Mouse (Mus musculus) liver, embryonic 16.5 days (tissue): Measurements from ENCODE around the gene Zfp37. TPM values are rescaled to one million over a fixed set of nuclear protein-coding genes. Genes with fewer than 3 reads are reported as not detected.
"Not testable (repeated sequence)": the region's sequence is repeated elsewhere in the genome, so short reads cannot be mapped to it uniquely, and the experiment has no call there.

Experiments
- ATAC-seq: fragments of 200-750 bp; cut with Nextera tagmentation; 2 replicates; pipeline ENCODE4 v1.8.0; 2017; ENCODE audit warnings: low read depth, mild to moderate bottlenecking, moderate number of reproducible peaks, moderate library complexity
- H3K27ac ChIP-seq: fragments of 300-500 bp; sonication (generic); 2 replicates; pipeline ENCODE4 v1.5.1; 2014; ENCODE audit warnings: mild to moderate bottlenecking, low read length
- H3K27me3 ChIP-seq: fragments of 300-500 bp; sonication (generic); 2 replicates; pipeline ENCODE4 v1.6.1; 2014; ENCODE audit warnings: low read depth, low read length, mixed read lengths; ENCODE audit not compliant: control insufficient read depth, insufficient read depth
- H3K36me3 ChIP-seq: fragments of 300-500 bp; sonication (generic); 2 replicates; pipeline ENCODE4 v1.6.1; 2014; ENCODE audit warnings: mild to moderate bottlenecking; ENCODE audit not compliant: control insufficient read depth, insufficient read depth
- H3K4me1 ChIP-seq: fragments of 300-500 bp; sonication (generic); 2 replicates; pipeline ENCODE4 v1.6.1; 2014; ENCODE audit warnings: low read depth, low read length, mixed read lengths; ENCODE audit not compliant: control insufficient read depth
- H3K4me2 ChIP-seq: fragments of 300-500 bp; sonication (generic); 2 replicates; pipeline ENCODE4 v1.6.1; 2014; ENCODE audit warnings: low read depth, low read length, mixed read lengths
- H3K4me3 ChIP-seq: fragments of 300-500 bp; sonication (generic); 2 replicates; pipeline ENCODE4 v1.5.1; 2014; ENCODE audit warnings: low read depth, mild to moderate bottlenecking, low read length
- H3K9ac ChIP-seq: fragments of 300-500 bp; sonication (generic); 2 replicates; pipeline ENCODE4 v1.6.1; 2014; ENCODE audit warnings: low read depth, low read length
- H3K9me3 ChIP-seq: fragments of 300-500 bp; sonication (generic); replicated peaks from 2 replicates; pipeline ENCODE4 v1.6.1; 2016; ENCODE audit warnings: low read length; ENCODE audit not compliant: control insufficient read depth
- WGBS: fragments of 180-500 bp; shearing (Covaris S2); extraction: QIAGEN DNeasy Blood & Tissue Kit; methylation state at CpG from one replicate; pipeline ENCODE4 v1.1.7; 2014; ENCODE audit not compliant: insufficient replicate concordance; 5-methylcytosine and 5-hydroxymethylcytosine counted together
- polyA plus RNA-seq: library from polyadenylated mRNA; unstranded; fragments of >200 nt; fragmentation: Nextera tagmentation; extraction: Ambion mirVana; gene quantifications from 2 replicates; pipeline ENCODE4 v1.2.1, GENCODE M21; 2015

The Zfp37 gene
- polyA plus RNA-seq, 1 experiment from 2014 or later = 0.47 TPM

GRCm38 (mm10) chr4:62177282-62177681 lies 53.6 kb downstream of the Zfp37 start:
- ATAC-seq = no peak
- Histone ChIP-seq H3K36me3 (no peaks in the 10 kb centered on the region), H3K9me3 (no peaks in the 10 kb centered on the region), H3K27ac (no peak overlapping the region), H3K4me1 (no peaks in the 10 kb centered on the region), H3K4me2 (no peak overlapping the region), H3K27me3 (no peaks in the 10 kb centered on the region), H3K4me3 (no peak overlapping the region), H3K9ac (no peak overlapping the region)
- 27% methylated on average over 5 of the region's 5 CpGs for WGBS

DNA sequence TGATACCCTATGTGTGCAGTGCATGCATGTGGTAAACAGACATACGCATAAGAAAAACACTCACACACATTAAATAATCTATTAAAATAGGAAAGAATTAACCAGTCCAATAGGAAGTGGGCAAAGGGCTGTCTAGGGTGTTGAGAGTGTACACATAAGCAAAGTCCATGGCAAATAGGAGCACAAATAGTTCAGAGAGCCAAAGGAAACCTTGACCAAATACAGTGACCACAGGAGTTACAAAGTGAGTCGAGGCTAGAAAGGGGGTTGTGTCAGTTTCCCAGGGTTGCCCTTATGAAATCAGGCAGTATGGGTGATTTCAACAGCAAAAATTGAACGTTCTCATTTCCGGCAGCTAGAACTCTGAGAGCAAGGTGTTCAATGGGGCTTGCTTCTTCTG lies 56.4 kb downstream of the Zfp37 start:
- Histone ChIP-seq H3K4me2 (no peak overlapping the region), H3K9me3 (no peaks in the 10 kb centered on the region), H3K9ac (no peak overlapping the region), H3K27ac (no peak overlapping the region), H3K36me3 (no peaks in the 10 kb centered on the region), H3K4me1 (no peaks in the 10 kb centered on the region), H3K4me3 (no peak overlapping the region), H3K27me3 (no peaks in the 10 kb centered on the region)
- WGBS = 54% methylated on average over 4 of the region's 4 CpGs
- no peak for ATAC-seq

DNA sequence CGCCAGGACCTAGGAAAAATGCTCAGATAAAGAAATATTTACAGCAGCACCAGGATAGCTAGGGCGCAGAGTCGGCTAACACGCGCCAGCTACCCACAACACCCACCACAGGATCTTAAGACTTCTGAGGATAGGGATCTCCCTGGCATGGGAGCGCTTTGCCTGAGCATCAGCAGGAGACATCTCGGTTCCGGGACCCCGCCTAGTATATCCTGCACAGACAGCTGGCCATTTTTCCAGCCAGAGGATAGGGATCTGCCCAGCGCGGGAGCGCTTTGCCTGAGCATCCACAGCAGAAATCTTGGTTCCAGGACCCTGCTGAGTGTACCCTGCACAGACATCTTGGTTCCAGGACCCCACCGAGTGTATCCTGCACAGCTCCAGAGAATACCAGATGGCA lies 63.2 kb downstream of the Zfp37 start:
- H3K9ac ChIP-seq, H3K36me3 ChIP-seq, H3K4me1 ChIP-seq, H3K27me3 ChIP-seq, H3K27ac ChIP-seq, H3K4me3 ChIP-seq, ATAC-seq, H3K4me2 ChIP-seq, H3K9me3 ChIP-seq: not testable (repeated sequence)
- WGBS = 72% methylated on average over 13 of the region's 13 CpGs

DNA sequence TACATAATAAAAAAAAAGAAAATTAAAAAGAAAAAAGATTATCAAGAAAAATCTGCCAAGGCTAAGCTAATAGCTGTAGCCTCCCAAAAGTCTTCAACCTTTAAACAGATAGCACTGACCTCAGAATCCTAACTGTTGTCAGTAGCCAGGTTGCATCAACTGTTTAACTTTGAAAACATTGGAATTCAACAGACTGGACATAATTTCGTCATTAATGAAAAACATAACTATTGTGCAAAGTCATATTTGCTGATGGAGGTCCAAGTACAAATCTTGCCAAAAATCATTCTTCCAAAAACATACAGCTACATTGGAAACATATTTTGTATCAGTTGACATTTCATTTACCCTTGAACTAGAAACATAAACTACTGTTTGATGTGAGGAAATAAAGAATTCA lies 72.4 kb downstream of the Zfp37 start:
- Histone ChIP-seq H3K36me3 (no peaks in the 10 kb centered on the region), H3K27ac (no peak overlapping the region), H3K4me2 (no peak overlapping the region), H3K9ac (no peak overlapping the region), H3K4me3 (no peak overlapping the region), H3K4me1 (no peaks in the 10 kb centered on the region), H3K27me3 (no peaks in the 10 kb centered on the region), H3K9me3 (no peaks in the 10 kb centered on the region)
- WGBS = 41% methylated on average over 1 of the region's 1 CpGs
- no peak for ATAC-seq

- Histone ChIP-seq H3K27ac (no peak within 1 kb of the TSS), H3K4me2 (no peak within 1 kb of the TSS), H3K4me1 (no peaks in the 10 kb centered on the region), H3K9ac (no peak within 1 kb of the TSS), H3K27me3 (no peaks in the 10 kb centered on the region), H3K36me3 (no peaks in the 10 kb centered on the region), H3K9me3 (no peaks in the 10 kb centered on the region), H3K4me3 (no peak within 1 kb of the TSS)
- ATAC-seq = no peak
- 38% methylated on average over 2 of the region's 2 CpGs for WGBS
Observed at GRCm38 (mm10) chr4:62150811-62151210, 80.0 kb downstream of the Zfp37 start, which contains the start of gene Mup21. Gene Mup21, minus strand, starts transcription at chr4:62150863.

Other genes starting within 250 kb of the Zfp37 start
- gene Mup20, start 176.9 kb downstream of the Zfp37 start, polyA plus RNA-seq = 0.14 TPM in 1 of 2 replicates, not detected in the other
- not detected in 2 replicates for gene Mup3, start 143.7 kb downstream of the Zfp37 start, polyA plus RNA-seq
- gene Mup21, start 80.2 kb downstream of the Zfp37 start, polyA plus RNA-seq = not detected in 2 replicates
- 9.7 and 10.7 TPM in 2 replicates for gene Slc31a2, start 31.5 kb upstream of the Zfp37 start, polyA plus RNA-seq
- 14.5 and 15.9 TPM in 2 replicates for gene Fkbp15, start 129.5 kb upstream of the Zfp37 start, polyA plus RNA-seq
- 60.4 and 63.7 TPM in 2 replicates for gene Slc31a1, start 129.7 kb upstream of the Zfp37 start, polyA plus RNA-seq
- gene Cdc26, start 177.6 kb upstream of the Zfp37 start, polyA plus RNA-seq = 52.4 and 55.5 TPM in 2 replicates
- gene Prpf4, start 177.8 kb upstream of the Zfp37 start, polyA plus RNA-seq = 8.4 and 9.8 TPM in 2 replicates
- gene Rnf183, start 204.2 kb upstream of the Zfp37 start, polyA plus RNA-seq = not detected in 2 replicates
- gene Wdr31, start 239.8 kb upstream of the Zfp37 start, polyA plus RNA-seq = 0.48 and 0.70 TPM in 2 replicates
- 0.15 and 0.27 TPM in 2 replicates for gene Bspry, start 249.0 kb upstream of the Zfp37 start, polyA plus RNA-seq